Mouse (Mus musculus): ENCODE results near the gene Gcnt2. TPM values are rescaled to one million over a fixed set of nuclear protein-coding genes. Genes with fewer than 3 reads are reported as not detected.

Gene Gcnt2
- polyA plus RNA-seq, 1 experiment from 2014 or later = 5.8 TPM

DNA sequence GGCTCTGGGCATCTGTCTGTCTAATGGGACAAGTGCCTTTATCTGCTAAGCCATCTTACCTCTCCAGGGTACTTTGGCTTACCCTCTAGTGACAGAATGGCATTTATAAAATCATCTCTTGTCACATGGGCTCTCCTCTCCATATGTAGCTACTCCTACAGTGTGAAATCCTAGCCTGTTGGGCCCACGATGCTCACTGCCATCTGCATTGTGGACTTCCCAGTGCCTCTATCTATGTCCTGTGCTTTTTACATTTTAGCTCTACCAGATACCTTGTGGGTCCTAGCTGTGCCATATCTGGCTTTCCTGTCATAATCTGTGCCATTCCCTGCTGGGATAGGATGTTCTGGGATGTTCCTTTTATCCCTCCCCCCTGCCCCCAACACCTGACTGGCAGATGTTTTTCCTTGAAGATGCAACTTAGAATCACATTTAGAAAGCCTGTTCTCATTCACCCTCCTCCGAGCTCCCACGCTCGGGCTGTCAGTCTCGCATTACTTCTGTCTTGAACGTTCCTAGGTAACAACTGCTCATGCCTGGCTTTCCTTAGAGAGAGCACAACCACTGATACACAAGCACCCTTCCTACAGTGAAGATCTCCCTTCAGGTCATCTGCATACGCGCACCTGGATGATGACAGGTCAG, 39.9 kb downstream of the Gcnt2 start:
- Histone ChIP-seq H3K9ac (no peak overlapping the region), H3K36me3 (no peaks in the 10 kb centered on the region), H3K27ac (no peak overlapping the region), H3K27me3 (no peaks in the 10 kb centered on the region), H3K4me2 (replicated peaks) (no peak overlapping the region), H3K4me1 (0 out of 2 replicates have a peak, but pooled peaks cover 3% of the 10 kb centered on the region), H3K4me3 (no peak overlapping the region), H3K9me3 (replicated peaks) (no peaks in the 10 kb centered on the region)
- no peak for ATAC-seq (ENCODE audit: low FRiP score)
- 72% methylated on average over 8 of the region's 8 CpGs for WGBS

DNA sequence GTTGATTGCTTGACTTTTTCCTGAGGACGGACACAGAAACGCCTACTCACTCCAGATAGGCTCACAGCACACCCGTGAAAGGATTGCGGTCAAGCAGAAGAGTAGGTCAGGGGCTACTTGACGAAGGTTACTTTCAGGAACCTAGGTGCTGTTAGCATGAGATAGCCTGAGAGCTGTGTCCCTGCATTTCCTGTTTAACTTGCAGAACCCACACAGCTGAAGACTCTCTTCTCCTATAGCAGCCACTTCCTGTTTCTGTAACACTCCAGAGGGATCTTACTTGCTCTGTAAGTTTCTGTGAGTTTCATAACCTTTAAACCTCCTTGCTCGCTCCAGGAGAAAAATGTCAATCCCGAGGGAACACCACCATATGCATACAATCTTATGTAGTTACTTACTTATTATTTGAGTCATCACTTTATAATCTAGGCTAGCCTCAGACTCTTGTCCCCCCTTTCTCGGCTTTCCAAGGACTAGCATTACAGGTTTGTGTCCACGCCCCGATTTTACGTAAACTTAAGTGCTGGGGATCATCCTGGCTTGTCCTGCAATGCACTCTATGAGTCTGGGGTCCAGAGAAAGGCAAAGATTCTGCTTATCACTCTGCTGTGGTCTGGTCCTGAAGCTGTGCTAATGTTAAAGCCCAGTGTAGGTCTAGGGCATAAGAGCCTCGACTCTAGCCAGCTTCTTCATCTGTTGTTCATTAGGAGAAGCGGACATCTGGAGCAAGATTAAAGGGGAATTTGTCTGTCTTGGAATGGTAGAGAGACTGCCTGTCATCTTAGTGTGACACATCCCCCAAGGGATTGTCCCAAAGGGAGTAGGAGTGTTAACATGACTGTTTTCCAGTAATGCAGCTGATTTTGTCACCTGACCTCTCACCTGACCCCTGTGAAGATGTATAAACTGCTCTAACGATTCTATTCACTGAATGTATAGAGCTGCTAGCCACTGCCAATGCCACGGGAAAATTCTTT, 40.7 kb downstream of the Gcnt2 start:
- no peak for ATAC-seq (ENCODE audit: low FRiP score)
- H3K9me3 ChIP-seq (replicated peaks) = no peaks in the 10 kb centered on the region
- no peaks in the 10 kb centered on the region for H3K36me3 ChIP-seq
- H3K4me3 ChIP-seq = no peak overlapping the region
- H3K4me1 ChIP-seq = 0 out of 2 replicates have a peak, but pooled peaks cover 3% of the 10 kb centered on the region
- no peak overlapping the region for H3K27ac ChIP-seq
- WGBS = 74% methylated on average over 15 of the region's 15 CpGs
- H3K4me2 ChIP-seq (replicated peaks) = no peak overlapping the region
- no peak overlapping the region for H3K9ac ChIP-seq
- H3K27me3 ChIP-seq = no peaks in the 10 kb centered on the region

DNA sequence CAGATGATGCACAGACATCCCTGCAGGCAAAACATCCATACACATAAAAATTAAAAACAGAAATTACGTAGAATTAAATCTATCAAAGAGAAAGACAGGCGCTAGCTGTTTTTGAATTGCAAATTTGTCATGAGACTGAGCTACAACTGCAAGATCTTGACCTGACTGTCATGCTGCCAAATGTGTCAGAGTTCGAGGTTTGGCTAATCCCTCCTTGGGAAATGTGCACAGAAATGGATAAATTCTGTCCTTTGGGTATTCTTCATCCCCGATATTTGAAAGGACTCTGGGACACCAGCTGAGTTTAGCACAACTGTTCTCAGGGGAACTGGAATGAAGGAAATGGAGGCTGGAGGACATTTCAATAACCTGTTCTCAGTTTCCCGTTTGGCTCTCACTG, 41.7 kb downstream of the Gcnt2 start:
- 0 out of 2 replicates have a peak, but pooled peaks cover 3% of the 10 kb centered on the region for H3K4me1 ChIP-seq
- no peak overlapping the region for H3K27ac ChIP-seq
- H3K4me2 ChIP-seq (replicated peaks) = no peak overlapping the region
- H3K27me3 ChIP-seq = no peaks in the 10 kb centered on the region
- no peaks in the 10 kb centered on the region for H3K9me3 ChIP-seq (replicated peaks)
- H3K4me3 ChIP-seq = no peak overlapping the region
- WGBS = 81% methylated on average over 5 of the region's 5 CpGs
- H3K9ac ChIP-seq = no peak overlapping the region
- ATAC-seq (ENCODE audit: low FRiP score) = no peak
- no peaks in the 10 kb centered on the region for H3K36me3 ChIP-seq

DNA sequence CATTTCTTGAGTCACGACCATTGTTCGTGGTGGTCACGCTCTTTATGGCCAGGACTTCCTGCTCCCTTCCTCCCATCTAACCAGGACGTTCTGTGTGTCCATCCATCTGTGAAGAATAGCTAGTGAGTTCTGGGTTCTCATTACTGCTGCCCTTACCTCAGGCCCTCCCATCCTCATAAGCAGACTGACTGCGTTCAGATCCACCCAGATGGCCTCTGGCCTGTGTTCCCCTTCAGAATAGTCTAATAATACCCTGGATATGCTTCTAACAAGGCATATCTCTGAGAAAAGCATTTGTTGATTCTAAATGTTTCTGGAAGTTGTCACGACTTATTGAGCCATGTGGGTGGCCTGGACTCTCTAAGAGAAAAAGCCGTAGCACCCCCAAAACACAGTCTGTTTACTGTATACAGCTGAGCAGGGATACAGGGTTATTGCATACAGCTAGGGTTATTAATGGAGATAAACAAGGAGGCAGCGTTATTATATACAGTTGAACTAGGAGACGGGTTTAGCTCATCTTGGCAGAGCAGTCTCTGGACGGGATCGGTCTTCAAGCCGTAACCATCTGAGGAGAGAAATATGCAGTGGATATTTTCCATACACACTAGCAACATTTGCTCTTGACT, 42.4 kb downstream of the Gcnt2 start:
- Histone ChIP-seq H3K4me2 (replicated peaks) (no peak overlapping the region), H3K36me3 (no peaks in the 10 kb centered on the region), H3K4me1 (0 out of 2 replicates have a peak, but pooled peaks cover 3% of the 10 kb centered on the region), H3K9me3 (replicated peaks) (no peaks in the 10 kb centered on the region), H3K27ac (no peak overlapping the region), H3K4me3 (no peak overlapping the region), H3K27me3 (no peaks in the 10 kb centered on the region), H3K9ac (no peak overlapping the region)
- WGBS = 80% methylated on average over 12 of the region's 12 CpGs
- no peak for ATAC-seq (ENCODE audit: low FRiP score)

DNA sequence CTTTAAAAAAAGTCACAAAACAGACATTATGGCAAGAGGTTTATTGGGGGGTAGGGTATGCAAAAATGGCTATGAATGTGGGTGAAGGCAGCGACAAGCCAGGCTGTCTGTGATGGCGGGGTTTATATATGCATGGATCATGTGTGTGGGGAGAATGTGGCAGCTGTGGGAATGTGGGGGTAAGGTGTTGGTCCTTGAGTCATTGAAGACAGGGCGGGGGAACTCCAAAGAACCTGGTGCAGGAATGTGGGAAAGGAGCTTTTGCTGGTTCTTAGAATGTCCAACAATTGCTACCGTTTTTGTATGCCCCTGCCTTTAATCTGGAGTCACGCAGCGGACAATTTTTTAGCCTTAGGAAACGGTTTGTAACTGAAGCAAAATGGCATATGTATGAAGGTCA, 44.5 kb downstream of the Gcnt2 start:
- Histone ChIP-seq H3K4me3 (no peak overlapping the region), H3K36me3 (no peaks in the 10 kb centered on the region), H3K27ac (no peak overlapping the region), H3K4me1 (0 out of 2 replicates have a peak, but pooled peaks cover 3% of the 10 kb centered on the region), H3K9me3 (replicated peaks) (no peaks in the 10 kb centered on the region), H3K4me2 (replicated peaks) (no peak overlapping the region), H3K9ac (no peak overlapping the region), H3K27me3 (no peaks in the 10 kb centered on the region)
- WGBS = 87% methylated on average over 7 of the region's 7 CpGs
- ATAC-seq (ENCODE audit: low FRiP score) = no peak

DNA sequence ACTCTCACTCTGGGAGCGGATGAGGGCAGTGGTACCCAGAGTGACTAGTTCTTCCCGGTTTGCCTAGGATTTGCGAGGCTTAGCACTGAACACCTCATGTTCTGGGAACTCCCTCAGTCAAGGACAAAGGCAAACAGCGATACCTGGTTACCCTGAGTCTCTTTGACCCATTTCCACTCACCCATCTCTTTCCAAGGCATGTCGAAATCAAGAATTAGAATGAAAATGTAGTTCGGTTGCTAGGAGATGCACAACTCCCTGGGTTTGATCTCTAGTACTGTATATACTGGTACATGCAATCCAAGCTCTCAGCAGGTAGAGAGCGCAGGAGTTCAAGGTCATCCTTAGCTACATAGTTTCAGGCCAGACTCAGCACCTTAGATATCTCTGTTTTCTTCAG, 47.0 kb downstream of the Gcnt2 start:
- H3K27ac ChIP-seq = no peak overlapping the region
- no peak overlapping the region for H3K4me3 ChIP-seq
- no peaks in the 10 kb centered on the region for H3K9me3 ChIP-seq (replicated peaks)
- H3K36me3 ChIP-seq = no peaks in the 10 kb centered on the region
- no peaks in the 10 kb centered on the region for H3K27me3 ChIP-seq
- WGBS = 86% methylated on average over 7 of the region's 7 CpGs
- no peaks in the 10 kb centered on the region for H3K4me1 ChIP-seq
- H3K4me2 ChIP-seq (replicated peaks) = no peak overlapping the region
- ATAC-seq (ENCODE audit: low FRiP score) = no peak
- no peak overlapping the region for H3K9ac ChIP-seq

DNA sequence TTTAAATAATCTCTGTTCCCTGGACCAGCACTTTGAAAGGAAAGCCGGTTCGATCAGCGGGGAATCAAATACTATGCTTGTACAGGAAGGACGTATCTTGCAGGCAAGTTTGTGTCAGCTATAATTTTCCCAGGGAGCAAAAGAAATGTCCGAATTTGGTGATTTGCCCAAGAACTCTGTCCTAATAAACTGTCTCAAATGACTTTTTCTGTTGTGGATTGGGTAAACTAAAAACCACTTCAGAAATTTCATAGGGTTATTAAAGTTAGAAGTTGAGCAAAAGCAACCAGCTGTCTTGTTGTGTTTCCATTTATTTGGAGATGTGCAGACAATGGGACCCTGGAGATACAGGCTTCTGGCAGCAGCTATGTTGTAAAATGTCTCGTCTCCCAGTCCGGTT, 47.7 kb downstream of the Gcnt2 start:
- Histone ChIP-seq H3K4me2 (replicated peaks) (no peak overlapping the region), H3K9me3 (replicated peaks) (no peaks in the 10 kb centered on the region)
- WGBS = 75% methylated on average over 7 of the region's 7 CpGs

DNA sequence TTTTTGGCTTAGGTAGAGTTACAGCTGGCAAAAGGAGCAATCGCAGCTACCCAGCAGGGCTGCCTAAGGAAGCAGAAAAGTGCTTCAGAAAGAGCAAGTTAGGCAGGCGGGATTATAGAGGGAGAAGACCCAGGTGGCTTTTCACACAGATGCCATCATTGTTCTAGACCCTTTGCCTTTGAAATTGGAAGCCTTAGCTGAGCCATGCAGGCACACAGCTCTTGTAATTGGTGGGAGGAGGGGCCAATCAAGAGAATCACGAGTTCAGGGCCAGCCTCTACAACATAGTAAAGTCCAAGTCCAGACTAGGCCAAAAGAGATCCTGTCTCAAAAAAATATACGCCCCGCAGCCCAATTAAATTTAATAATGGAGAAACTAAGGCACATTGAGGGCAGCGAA, 48.5 kb downstream of the Gcnt2 start:
- Histone ChIP-seq H3K9ac (no peak overlapping the region), H3K9me3 (replicated peaks) (no peaks in the 10 kb centered on the region), H3K4me2 (replicated peaks) (no peak overlapping the region), H3K27me3 (no peaks in the 10 kb centered on the region), H3K4me1 (no peaks in the 10 kb centered on the region), H3K4me3 (no peak overlapping the region), H3K27ac (no peak overlapping the region), H3K36me3 (no peaks in the 10 kb centered on the region)
- WGBS = 61% methylated on average over 6 of the region's 6 CpGs
- ATAC-seq (ENCODE audit: low FRiP score) = no peak

More for the DNA sequence above, 47.7 kb downstream of the Gcnt2 start:
- H3K27ac ChIP-seq = no peak overlapping the region
- no peak for ATAC-seq (ENCODE audit: low FRiP score)
- no peaks in the 10 kb centered on the region for H3K36me3 ChIP-seq
- no peak overlapping the region for H3K4me3 ChIP-seq
- H3K4me1 ChIP-seq = no peaks in the 10 kb centered on the region
- no peak overlapping the region for H3K9ac ChIP-seq
- H3K27me3 ChIP-seq = no peaks in the 10 kb centered on the region

DNA sequence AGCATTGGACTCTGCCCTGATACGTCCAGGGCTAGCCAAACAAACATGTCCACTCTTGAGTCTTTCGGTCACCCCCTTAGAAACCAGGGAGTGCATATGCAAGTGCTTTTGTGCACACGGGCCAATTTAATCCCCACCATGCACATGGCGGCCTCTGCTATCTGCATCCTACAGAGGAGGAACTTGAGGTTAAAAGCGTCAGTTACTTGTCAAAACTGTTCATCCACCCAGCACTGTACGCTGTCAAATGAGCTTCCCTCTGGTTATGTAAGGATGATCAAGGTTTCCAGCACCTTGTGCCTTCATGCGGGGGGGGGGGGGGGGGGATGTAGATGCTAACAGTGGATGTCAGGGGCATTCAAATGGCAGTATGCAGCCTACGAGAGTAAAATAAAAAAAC, 49.5 kb downstream of the Gcnt2 start:
- Histone ChIP-seq H3K4me3 (no peak overlapping the region), H3K27ac (no peak overlapping the region), H3K4me2 (replicated peaks) (no peak overlapping the region), H3K9ac (no peak overlapping the region), H3K27me3 (no peaks in the 10 kb centered on the region), H3K36me3 (no peaks in the 10 kb centered on the region), H3K9me3 (replicated peaks) (no peaks in the 10 kb centered on the region), H3K4me1 (no peaks in the 10 kb centered on the region)
- WGBS = 83% methylated on average over 8 of the region's 8 CpGs
- no peak for ATAC-seq (ENCODE audit: low FRiP score)

DNA sequence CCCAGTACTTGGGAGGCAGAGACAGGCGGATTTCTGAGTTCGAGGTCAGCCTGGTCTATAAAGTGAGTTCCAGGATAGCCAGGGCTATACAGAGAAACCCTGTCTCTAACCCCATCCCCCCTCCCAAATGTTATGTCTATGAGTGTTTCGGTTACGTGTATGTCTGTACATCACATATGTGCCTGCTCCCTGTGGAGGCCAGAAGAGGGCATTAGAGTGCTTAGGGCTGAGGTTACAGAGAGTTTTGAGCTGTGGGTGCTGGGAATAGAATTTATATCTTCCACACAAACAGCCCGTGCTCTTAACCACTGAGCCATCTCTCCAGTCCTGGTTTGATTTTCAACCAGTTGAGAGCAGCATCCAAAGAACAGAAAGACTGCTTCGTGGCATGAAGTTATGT, 50.5 kb downstream of the Gcnt2 start:
- H3K9ac ChIP-seq = no peak overlapping the region

DNA sequence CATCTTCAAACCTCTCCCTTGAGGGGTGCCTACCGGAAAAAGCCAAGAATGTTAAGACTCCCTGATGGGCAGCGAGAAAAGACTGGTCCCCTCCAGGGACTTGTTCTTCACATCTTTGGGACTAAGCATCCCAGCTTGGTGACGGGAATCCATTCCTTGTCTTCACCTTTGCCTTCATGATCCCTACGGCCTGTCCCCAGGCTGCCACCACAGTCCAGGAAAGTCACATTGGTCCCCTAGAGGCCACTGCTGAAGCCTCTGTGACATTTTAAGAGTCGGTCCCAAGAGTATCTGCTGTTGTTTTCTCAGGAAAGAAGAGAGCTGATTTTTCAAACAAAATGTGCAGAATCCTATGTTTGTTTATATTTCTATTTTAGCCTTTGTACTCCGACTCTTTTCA, 52.4 kb downstream of the Gcnt2 start:
- Histone ChIP-seq H3K36me3 (no peaks in the 10 kb centered on the region), H3K4me2 (replicated peaks) (no peak overlapping the region), H3K9ac (no peak overlapping the region), H3K27me3 (no peaks in the 10 kb centered on the region), H3K27ac (no peak overlapping the region), H3K9me3 (replicated peaks) (no peaks in the 10 kb centered on the region), H3K4me3 (no peak overlapping the region), H3K4me1 (peaks cover 7% of the 10 kb centered on the region)
- no peak for ATAC-seq (ENCODE audit: low FRiP score)
- WGBS = 88% methylated on average over 6 of the region's 6 CpGs

More for the DNA sequence above, 50.5 kb downstream of the Gcnt2 start:
- no peaks in the 10 kb centered on the region for H3K27me3 ChIP-seq
- no peaks in the 10 kb centered on the region for H3K9me3 ChIP-seq (replicated peaks)
- H3K4me1 ChIP-seq = no peaks in the 10 kb centered on the region
- no peak overlapping the region for H3K4me3 ChIP-seq
- ATAC-seq (ENCODE audit: low FRiP score) = no peak
- 89% methylated on average over 6 of the region's 6 CpGs for WGBS
- H3K27ac ChIP-seq = no peak overlapping the region
- no peak overlapping the region for H3K4me2 ChIP-seq (replicated peaks)
- no peaks in the 10 kb centered on the region for H3K36me3 ChIP-seq

DNA sequence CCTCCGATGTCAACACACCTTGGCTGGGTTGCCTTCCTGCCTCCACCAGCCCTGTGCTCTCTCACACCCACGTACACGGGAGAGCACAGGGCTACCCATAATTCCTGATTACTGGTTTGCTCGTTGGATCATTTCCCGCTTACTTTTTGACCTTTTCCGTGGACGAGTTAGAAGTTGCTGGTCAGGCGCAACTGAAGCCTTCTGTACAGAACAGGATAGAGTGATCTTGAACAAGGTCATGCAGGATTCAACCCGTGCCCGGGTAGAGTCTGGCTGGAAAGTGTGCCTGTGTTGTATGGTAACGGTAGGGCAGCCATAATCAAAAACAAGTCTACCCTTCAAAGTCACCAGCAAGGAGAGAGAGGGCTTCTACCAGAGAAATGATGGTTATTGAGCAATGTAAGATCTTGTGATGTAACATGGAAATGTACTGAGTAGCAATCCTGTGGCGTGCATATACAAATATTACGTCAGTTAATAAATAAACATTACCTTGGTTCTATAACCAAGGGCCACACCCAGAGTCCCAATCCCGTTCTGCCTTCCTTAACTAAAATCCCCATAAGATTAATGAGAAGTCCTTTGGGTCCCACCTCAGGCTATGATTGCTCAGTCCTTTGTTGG, 54.0 kb downstream of the Gcnt2 start:
- H3K9ac ChIP-seq = no peak overlapping the region
- H3K27me3 ChIP-seq = peaks cover under 1% of the 10 kb centered on the region
- no peak overlapping the region for H3K4me3 ChIP-seq
- no peak overlapping the region for H3K4me2 ChIP-seq (replicated peaks)
- H3K36me3 ChIP-seq = no peaks in the 10 kb centered on the region
- 87% methylated on average over 14 of the region's 14 CpGs for WGBS
- no peak for ATAC-seq (ENCODE audit: low FRiP score)
- no peak overlapping the region for H3K27ac ChIP-seq
- peaks cover 12% of the 10 kb centered on the region for H3K4me1 ChIP-seq
- H3K9me3 ChIP-seq (replicated peaks) = no peaks in the 10 kb centered on the region

Measured in hindbrain, embryonic 12.5 days (tissue).